Mouse (Mus musculus) cerebellum, postnatal 36 days (tissue): ENCODE data around the gene Msh5.
A peak's percentile ranks its signal among the peaks of the same experiment; 100 is the strongest.

Experiments used
- DNase-seq, 2 experiments: peaks; one replicate each; pipeline ENCODE4 v3.0.0; 2021 to 2022; ENCODE audit warnings: mixed read lengths in 2 of 2

Msh5 gene

GRCm38 (mm10) chr17:35068213-35068914 lies 21.8 kb upstream of the Msh5 start:
- no peak for DNase-seq

- DNase-seq: no peak
These were observed 19.5 kb upstream of the Msh5 start, which contains the start of gene Mpig6b for GRCm38 (mm10) chr17:35066084-35066483. Mpig6b (minus strand) TSS chr17:35066184.

DNA sequence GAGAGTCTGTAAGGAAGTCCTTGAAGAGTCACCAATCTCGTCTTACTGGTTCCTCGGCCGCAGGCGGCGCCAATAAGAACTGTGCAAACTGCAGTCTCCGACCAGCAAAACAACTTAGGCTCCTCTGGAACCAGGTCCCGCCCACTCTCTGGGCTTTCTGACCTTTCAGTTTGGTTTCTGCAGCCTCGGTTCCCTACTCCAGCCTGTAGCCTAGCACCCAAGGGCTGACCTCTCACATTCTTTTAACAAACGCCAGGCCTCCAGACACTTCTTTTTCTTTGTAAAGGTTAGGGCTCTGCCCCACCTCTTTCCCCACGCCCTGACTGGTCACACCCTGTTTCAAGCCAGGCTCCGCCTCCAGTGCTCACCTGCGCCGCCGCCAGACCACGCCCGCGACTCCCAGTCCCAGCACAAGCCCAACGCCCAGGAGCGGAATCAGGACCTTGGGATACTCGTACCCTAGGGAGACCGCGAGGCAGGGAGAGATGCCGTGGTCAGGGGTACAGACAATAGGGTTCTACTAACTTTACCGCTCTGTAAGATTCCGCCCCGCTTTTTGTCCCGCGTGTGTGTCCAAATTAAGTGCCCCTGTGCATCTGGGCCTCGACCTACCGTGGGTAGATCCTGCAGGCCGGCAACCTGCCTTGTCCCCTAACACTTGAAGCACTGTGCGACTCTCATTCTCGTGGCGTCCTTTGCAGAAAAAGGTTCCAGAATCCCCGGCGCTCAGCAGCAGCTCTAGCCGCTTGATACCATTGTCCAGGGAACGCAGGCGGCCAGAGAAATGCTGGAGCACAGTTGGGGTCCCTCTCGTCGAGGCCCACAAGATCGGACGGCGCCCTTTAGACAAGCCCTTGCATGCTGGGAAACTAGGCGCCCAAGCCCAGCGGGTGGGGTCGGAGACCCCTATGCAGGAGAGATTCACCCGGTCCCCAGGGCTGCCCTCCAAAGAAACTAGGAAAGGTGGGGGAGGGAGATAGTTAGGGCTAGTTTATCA lies 18.7 kb upstream of the Msh5 start, which contains the start of gene Ly6g6c:
Gene Ly6g6c (plus strand): TSS at position 438 of the 997 bp plus-strand sequence.
- DNase-seq: peak; percentile 62 to 71

DNA sequence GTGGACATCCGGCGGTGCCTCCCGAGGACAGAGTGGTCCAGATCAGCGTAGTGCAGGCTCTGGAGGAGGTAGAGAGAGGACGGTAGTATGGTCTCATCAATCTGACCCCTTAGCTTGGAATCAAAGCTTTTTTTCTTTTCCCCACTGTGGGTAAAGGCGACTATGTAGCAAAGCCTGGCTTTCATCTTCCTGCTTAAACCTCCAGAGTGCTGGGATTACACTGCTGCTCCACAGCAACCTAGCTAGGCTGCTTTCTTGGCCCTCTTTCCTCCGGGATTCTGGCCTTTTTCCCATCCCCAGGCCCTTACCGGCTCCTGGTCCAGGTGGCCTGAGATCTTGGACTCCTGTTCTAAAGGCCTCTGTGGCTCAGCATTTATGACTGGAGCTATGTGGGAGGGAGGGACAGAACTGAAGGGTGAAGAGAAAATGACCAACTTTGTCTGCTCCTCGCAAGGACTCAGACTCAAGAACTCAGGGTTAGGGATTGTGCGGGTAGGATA lies 17.9 kb upstream of the Msh5 start:
- peak; percentile 64 to 68 for DNase-seq

GRCm38 (mm10) chr17:35063466-35063865 lies 16.9 kb upstream of the Msh5 start:
- no peak for DNase-seq

DNA sequence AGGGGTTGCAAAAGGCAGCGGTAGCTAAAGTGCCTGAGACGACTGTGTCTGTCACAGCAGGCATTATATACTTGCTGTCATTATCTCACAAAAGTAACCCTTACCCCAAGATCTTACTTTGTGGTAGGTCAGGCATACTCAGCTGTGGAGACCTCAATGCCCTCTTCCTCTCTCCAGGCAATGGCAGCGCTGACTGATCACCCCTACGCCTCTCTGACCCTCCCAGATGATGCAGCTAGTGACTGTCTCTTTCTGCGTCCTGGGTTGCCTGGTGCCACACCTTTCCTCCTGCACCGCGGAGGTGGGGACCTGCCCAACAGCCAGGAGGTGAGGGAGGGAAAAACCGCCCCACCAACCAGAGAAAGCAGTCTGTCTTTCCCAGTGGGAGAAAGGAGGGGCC lies 14.8 kb upstream of the Msh5 start:
- DNase-seq: no peak

- no peak for DNase-seq
These were observed 14.3 kb upstream of the Msh5 start for GRCm38 (mm10) chr17:35060737-35061297.

DNA sequence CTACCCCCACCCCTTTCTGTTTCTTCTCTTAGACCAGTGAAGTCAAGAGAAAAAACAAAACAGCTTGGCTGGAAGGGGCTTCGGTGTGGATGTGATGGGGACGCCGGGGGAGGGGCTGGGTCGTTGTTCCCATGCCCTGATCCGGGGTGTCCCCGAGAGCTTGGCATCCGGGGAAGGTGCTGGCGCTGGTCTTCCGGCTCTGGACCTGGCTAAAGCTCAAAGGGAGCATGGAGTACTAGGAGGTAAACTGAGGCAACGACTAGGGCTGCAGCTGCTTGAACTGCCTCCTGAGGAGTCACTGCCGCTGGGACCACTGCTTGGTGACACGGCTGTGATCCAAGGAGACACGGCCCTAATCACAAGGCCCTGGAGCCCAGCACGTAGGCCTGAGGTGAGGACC lies 13.5 kb upstream of the Msh5 start:
- DNase-seq: no peak

DNA sequence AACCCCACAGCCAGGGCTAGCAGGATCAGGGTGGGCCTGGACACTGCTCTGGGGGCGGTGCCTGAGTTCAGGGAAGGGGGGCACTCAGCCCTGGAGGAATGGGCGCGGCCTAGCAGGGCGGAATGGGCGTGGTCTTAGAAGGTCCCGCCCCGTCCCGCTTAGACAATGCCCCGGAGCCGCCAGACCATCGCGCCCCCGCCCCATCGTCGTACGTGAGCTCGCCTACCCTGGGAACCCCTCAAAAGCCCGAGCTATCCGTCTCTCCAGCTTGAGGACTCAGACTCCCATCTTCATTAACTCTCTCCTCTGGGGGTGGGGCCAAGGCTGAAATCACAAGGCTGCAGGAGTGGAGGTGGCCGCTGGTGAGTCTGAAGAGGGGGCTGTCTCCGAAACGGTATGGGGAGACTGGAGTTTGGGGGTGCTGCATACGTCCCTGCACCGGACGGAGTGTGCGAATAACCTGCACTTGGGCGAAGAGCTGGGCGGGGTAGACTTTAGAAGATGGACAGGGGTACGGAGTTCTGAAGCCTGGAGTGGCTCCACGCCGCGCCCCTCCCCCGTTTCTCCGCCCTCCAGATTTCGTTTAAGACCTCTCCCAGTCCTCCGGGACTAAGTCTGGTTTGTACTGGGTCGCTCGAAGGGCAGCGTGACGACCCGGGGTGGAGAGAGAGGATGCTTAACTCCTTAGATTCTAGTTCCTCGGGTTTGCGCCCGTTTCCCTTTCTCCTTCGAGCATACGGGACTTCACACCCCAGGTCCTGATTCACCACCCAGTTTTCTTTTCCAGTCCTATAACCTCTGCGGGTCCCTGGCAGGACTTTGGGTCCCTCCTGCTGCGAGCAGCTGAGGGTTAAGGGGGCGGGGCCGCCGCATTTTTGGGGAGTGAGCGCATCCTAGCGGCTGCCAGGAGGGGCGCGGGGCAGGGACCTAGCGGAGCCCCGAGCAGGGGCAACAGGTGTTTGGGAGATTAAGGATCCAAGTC lies 12.7 kb upstream of the Msh5 start, which contains the start of gene Ddah2:
Gene Ddah2 (plus strand): TSS at position 125 of the 982 bp plus-strand sequence.
- DNase-seq: peak; percentile 79 to 84

DNA sequence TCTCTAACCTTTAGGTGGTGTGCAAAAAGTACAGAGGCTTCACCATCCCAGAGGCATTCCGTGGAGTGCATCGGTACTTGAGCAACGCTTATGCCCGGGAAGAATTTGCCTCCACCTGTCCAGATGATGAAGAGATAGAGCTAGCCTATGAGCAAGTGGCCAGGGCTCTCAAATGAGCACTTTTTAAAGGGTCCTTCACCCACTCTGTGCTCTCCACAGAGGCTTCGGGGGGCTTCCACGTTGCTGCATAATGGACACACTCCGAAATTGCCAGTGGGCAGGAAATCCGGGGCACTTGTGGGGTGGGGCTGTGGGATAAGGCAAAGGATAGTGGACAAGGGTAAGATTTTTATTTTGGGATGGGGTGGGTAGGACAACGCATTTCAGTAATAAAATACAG lies 11.8 kb upstream of the Msh5 start:
- DNase-seq: no peak

DNA sequence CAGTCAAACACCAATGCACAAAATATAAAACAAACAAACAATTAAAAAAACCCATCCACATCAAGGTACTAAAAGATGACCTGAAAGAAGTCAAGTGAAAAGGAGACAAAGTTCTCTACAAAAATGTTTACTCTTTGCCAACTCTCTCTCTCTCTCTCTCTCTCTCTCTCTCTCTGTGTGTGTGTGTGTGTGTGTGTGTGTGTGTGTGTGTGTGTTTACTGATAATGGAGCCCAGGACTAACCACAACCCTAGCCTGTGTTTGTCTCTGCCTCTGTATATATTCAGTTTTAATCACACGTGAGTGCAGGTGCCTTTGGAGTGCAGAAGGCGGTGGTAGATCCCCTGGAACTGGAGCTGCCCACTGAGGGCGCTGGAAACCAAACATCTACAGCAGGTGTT lies 10.5 kb upstream of the Msh5 start:
- DNase-seq: no peak

- DNase-seq: no peak
These were observed 9.3 kb upstream of the Msh5 start for GRCm38 (mm10) chr17:35055691-35056495.

GRCm38 (mm10) chr17:35052271-35052798 lies 5.8 kb upstream of the Msh5 start:
- peak in 1 of 2 experiments; percentile 14 for DNase-seq

DNA sequence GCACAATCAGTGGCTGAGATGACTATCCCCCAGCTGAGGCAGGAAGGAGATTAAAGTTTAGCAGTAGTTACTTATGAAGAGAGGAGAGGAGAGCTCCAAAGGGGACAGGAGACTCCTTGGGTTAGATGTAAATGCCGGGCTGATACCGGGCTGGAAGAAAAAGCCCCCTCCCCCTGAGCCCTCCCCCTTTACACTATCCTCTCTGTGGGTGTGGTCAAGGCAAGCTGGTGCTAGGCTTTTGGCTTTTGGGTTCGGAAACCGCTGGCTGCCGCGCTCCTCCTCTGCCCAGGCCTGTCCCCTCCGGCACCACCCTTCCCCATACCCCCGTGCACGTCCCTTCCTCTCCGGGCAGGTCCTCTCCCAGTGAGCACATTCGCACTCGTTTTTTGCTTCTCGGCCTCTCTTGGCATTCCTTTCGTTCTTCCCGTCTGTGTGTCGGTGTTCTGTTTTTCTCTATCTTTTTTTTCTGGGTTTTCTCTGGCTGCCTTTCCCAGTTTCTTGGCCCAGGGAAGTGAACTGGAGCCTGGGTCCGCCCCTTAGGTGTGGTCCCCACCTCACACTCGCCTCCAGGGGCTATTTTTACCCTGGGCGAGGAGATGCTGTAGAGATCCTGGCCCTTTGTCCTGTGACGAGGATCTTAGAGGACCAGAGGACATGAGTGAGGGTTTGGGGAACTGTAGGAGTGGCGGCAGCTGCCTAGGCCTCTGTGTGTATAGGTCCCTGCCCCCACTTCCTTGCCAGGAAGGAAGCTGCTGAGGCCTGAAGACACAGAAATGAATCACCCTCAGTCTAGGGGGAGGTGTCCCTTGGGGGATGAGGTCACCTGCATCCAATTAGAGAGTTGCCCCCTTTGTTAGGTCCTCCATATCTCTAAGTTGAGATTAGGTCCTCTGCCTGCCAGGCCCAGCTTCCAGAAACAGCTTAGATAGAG lies 4.9 kb upstream of the Msh5 start:
- peak; percentile 50 to 51 for DNase-seq

GRCm38 (mm10) chr17:35050126-35050750 lies 3.7 kb upstream of the Msh5 start:
- DNase-seq: peak in 1 of 2 experiments; percentile 46

- DNase-seq: no peak
These were observed 3.0 kb upstream of the Msh5 start, which contains the start of gene Clic1 for GRCm38 (mm10) chr17:35049561-35050016. Clic1 (plus strand) TSS chr17:35049966.

DNA sequence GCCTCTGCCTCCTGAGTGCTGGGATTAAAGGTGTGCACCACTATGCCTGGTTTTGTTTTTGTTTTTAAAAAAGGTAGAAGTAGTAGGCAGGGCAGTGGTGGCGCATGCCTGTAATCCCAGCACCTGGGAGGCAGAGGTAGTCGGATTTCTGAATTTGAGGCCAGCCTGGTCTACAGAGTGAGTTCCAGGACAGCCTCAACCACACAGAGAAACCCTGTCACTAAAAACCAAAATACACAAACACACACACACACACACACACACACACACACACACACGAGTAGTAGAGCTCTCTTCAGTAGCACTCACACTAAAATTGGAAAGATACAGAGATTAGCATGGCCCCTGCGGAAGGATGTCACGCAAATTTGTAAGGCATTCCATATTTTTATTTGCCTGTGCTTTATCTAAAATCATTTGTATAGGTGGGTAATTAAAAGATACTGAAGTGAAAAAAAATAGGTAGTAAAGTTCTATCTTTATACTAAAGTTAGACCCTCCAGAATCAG lies 2.4 kb upstream of the Msh5 start:
- DNase-seq: no peak

DNA sequence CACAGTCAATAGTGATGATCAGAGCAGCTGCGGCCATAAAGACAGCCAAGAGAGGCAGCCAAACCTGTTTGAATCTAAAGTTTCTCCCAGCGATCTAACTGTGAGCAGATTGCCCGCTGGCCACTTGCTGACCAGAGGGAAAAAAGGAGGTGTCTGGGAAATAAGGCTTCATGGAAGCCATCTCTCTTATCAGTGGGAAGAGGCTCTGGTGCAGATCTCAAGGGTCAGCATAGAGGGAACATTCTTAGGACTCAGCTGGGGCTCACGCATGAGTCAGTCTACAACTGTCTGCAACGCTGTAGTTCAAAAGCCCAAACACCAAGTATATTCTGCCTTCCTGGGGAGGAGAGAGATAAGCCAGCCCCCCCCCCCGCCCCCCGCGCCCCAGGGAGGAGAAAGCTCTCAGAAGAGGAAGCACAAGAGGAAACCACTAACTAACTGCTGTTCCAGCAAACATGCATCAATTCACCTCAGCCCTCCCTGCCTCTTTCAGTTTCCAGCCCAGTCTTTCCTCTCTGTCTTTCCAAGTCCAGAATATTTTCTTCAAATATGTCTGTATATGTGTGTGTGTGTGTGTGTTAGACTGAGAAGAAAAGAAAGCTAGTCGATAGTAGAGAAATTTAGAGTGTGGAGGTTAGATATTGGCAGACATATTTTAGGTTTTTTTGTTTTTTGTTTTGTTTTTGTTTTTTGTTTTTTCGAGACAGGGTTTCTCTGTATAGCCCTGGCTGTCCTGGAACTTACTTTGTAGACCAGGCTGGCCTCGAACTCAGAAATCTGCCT lies 1.8 kb upstream of the Msh5 start:
- DNase-seq: no peak
